Mouse (Mus musculus) megakaryocyte, embryonic 14.5 days (primary cell): ENCODE measurements around the gene Bach2.

Experiments
- FLI1 ChIP-seq: IDR thresholded peaks from 2 replicates; pipeline ENCODE4 v1.6.1; 2012; ENCODE audit warnings: low read length, inconsistent platforms, mixed read lengths
- GATA1 ChIP-seq: IDR thresholded peaks from 3 replicates; pipeline ENCODE4 v1.6.1; 2012; ENCODE audit warnings: mixed read lengths, low read length, inconsistent platforms, borderline replicate concordance

GRCm38 (mm10) chr4:32422427-32422826 lies 183.8 kb downstream of the Bach2 start:
- TF ChIP-seq GATA1 (no peak), FLI1 (no peak)
